Mouse (Mus musculus): ENCODE measurements around the gene Aldh3b3. TPM values are rescaled to one million over a fixed set of nuclear protein-coding genes. Genes with fewer than 3 reads are reported as not detected.

Gene Aldh3b3
- total and polyA plus RNA-seq, 3 experiments = not detected

GRCm38 (mm10) chr19:3997231-3997630, 38.8 kb downstream of the Aldh3b3 start:
- no peaks in the 10 kb centered on the region for H3K79me2 ChIP-seq (replicated peaks; ENCODE audit: control insufficient read depth, extremely low read depth, insufficient read depth, poor library complexity, severe bottlenecking)
- no peaks in the 10 kb centered on the region for H3K9me3 ChIP-seq (replicated peaks; ENCODE audit: low read length)
- no peak overlapping the region for H3K9ac ChIP-seq (ENCODE audit: insufficient read depth, low read depth)
- in situ Hi-C loops (cut with MboI; ENCODE audit: low pct_ligation_motif_present, low pct_unique_long_range_greater_than_20kb, low sequenced_read_pairs) = no loop called here
- H3K4me2 ChIP-seq (ENCODE audit: insufficient read depth, low read depth, poor library complexity, severe bottlenecking) = no peak overlapping the region
- dilution Hi-C loops (cut with MboI; ENCODE audit: extremely low pct_ligation_motif_present, extremely low pct_unique_long_range_greater_than_20kb, low sequenced_read_pairs) = no loop called here
- H3K4me3 ChIP-seq (replicated peaks in 1 of 3; ENCODE audit: low read depth in 2 of 3, low read length in 2 of 3, poor library complexity in 1 of 3) = no peak overlapping the region
- DNase-seq (ENCODE audit: extremely low read depth) = no peak
- peaks cover 0 to 6% of the 10 kb centered on the region in 2 experiments for H3K36me3 ChIP-seq (replicated peaks in 1 of 2; ENCODE audit: control insufficient read depth in 1 of 2, insufficient read depth in 1 of 2, low read length in 1 of 2)
- peaks cover 11 to 23% of the 10 kb centered on the region in 2 experiments for H3K4me1 ChIP-seq (ENCODE audit: control insufficient read depth in 1 of 2, insufficient read depth in 2 of 2)
- TF ChIP-seq RCOR1 (conservative IDR thresholded peaks at IDR 0.05; ENCODE audit: low read depth, low read length) (no peak), USF2 (conservative IDR thresholded peaks at IDR 0.05; ENCODE audit: low read depth, low read length) (no peak), SMC3 (IDR thresholded peaks at IDR 0.05; ENCODE audit: low read depth, low read length) (no peak), E2F4 (IDR thresholded peaks at IDR 0.05; ENCODE audit: insufficient replicate concordance, low read depth, low read length) (no peak), SIN3A (IDR thresholded peaks at IDR 0.05; ENCODE audit: low read length) (no peak), MAZ (IDR thresholded peaks at IDR 0.05; ENCODE audit: low read depth, low read length) (no peak), POLR2A (IDR thresholded peaks at IDR 0.05; ENCODE audit: low read depth, low read length) (no peak)
- no peak overlapping the region for H3K27ac ChIP-seq (ENCODE audit: insufficient read depth, low read depth)
- H3K27me3 ChIP-seq (replicated peaks) = peaks cover 44% of the 10 kb centered on the region

- no peak overlapping the region for H3K9ac ChIP-seq (ENCODE audit: insufficient read depth, low read depth)
- peaks cover 33% of the 10 kb centered on the region for H3K27me3 ChIP-seq (replicated peaks)
- in situ Hi-C loops (cut with MboI; ENCODE audit: low pct_ligation_motif_present, low pct_unique_long_range_greater_than_20kb, low sequenced_read_pairs) (no loop called here), dilution Hi-C loops (cut with MboI; ENCODE audit: extremely low pct_ligation_motif_present, extremely low pct_unique_long_range_greater_than_20kb, low sequenced_read_pairs) (no loop called here)
- no peak overlapping the region for H3K27ac ChIP-seq (ENCODE audit: insufficient read depth, low read depth)
- TF ChIP-seq USF2 (conservative IDR thresholded peaks at IDR 0.05; ENCODE audit: low read depth, low read length) (no peak), GABPA (IDR thresholded peaks at IDR 0.05; ENCODE audit: insufficient replicate concordance, low read depth, low read length) (no peak), CTCF (conservative IDR thresholded peaks at IDR 0.05 in 1 of 2, IDR thresholded peaks at IDR 0.05 in 1 of 2; ENCODE audit: low read depth in 2 of 2, low read length in 2 of 2) (no peak), ETS1 (conservative IDR thresholded peaks at IDR 0.05; ENCODE audit: low read depth, low read length) (no peak), HCFC1 (IDR thresholded peaks at IDR 0.05; ENCODE audit: low read depth, low read length) (no peak), TBP (conservative IDR thresholded peaks at IDR 0.05; ENCODE audit: low read depth, low read length) (no peak), MYC (IDR thresholded peaks at IDR 0.05; ENCODE audit: low read depth, low read length) (no peak), BHLHE40 (IDR thresholded peaks at IDR 0.05; ENCODE audit: low read depth, low read length) (no peak), EP300 (IDR thresholded peaks at IDR 0.05; ENCODE audit: low read length) (no peak), NELFE (IDR thresholded peaks at IDR 0.05; ENCODE audit: low read depth, low read length) (no peak), ELF1 (IDR thresholded peaks at IDR 0.05; ENCODE audit: low read depth, low read length) (no peak), SIN3A (IDR thresholded peaks at IDR 0.05; ENCODE audit: low read length) (no peak), JUND (conservative IDR thresholded peaks at IDR 0.05; ENCODE audit: low read depth, low read length) (no peak), POLR2A (IDR thresholded peaks at IDR 0.05; ENCODE audit: low read depth, low read length) (no peak), NRF1 (IDR thresholded peaks at IDR 0.05; ENCODE audit: low read depth, low read length) (no peak), IRF4 (IDR thresholded peaks at IDR 0.05; ENCODE audit: low read depth, low read length) (no peak), KAT2A (IDR thresholded peaks at IDR 0.05; ENCODE audit: insufficient replicate concordance, low read length) (no peak), ZKSCAN1 (IDR thresholded peaks at IDR 0.05; ENCODE audit: borderline replicate concordance, low read depth, low read length) (no peak), TCF12 (IDR thresholded peaks at IDR 0.05; ENCODE audit: low read depth, low read length) (no peak), MAFK (IDR thresholded peaks at IDR 0.05; ENCODE audit: insufficient replicate concordance, low read length) (no peak)
- peaks cover under 1 to 15% of the 10 kb centered on the region in 2 experiments for H3K36me3 ChIP-seq (replicated peaks in 1 of 2; ENCODE audit: control insufficient read depth in 1 of 2, insufficient read depth in 1 of 2, low read length in 1 of 2)
- H3K4me1 ChIP-seq (ENCODE audit: control insufficient read depth in 1 of 2, insufficient read depth in 2 of 2) = peaks cover 11 to 23% of the 10 kb centered on the region in 2 experiments
- no peaks in the 10 kb centered on the region for H3K79me2 ChIP-seq (replicated peaks; ENCODE audit: control insufficient read depth, extremely low read depth, insufficient read depth, poor library complexity, severe bottlenecking)
- no peak overlapping the region for H3K4me3 ChIP-seq (replicated peaks in 1 of 3; ENCODE audit: low read depth in 2 of 3, low read length in 2 of 3, poor library complexity in 1 of 3)
- DNase-seq (ENCODE audit: extremely low read depth) = no peak
- no peak overlapping the region for H3K4me2 ChIP-seq (ENCODE audit: insufficient read depth, low read depth, poor library complexity, severe bottlenecking)
- no peaks in the 10 kb centered on the region for H3K9me3 ChIP-seq (replicated peaks; ENCODE audit: low read length)
These were observed 39.9 kb downstream of the Aldh3b3 start for GRCm38 (mm10) chr19:3998335-3998734.
